Mouse (Mus musculus) heart, adult 9 months (tissue): Measurements from ENCODE around the gene Hist1h3f.
"Not testable (repeated sequence)": the region's sequence is repeated elsewhere in the genome, so short reads cannot be mapped to it uniquely, and the experiment has no call there.

Experiments
- DNase-seq, 2 experiments: peaks; one replicate each; pipeline ENCODE4 v3.0.0; 2022; ENCODE audit warnings: low spot score in 2 of 2

Hist1h3f gene

DNA sequence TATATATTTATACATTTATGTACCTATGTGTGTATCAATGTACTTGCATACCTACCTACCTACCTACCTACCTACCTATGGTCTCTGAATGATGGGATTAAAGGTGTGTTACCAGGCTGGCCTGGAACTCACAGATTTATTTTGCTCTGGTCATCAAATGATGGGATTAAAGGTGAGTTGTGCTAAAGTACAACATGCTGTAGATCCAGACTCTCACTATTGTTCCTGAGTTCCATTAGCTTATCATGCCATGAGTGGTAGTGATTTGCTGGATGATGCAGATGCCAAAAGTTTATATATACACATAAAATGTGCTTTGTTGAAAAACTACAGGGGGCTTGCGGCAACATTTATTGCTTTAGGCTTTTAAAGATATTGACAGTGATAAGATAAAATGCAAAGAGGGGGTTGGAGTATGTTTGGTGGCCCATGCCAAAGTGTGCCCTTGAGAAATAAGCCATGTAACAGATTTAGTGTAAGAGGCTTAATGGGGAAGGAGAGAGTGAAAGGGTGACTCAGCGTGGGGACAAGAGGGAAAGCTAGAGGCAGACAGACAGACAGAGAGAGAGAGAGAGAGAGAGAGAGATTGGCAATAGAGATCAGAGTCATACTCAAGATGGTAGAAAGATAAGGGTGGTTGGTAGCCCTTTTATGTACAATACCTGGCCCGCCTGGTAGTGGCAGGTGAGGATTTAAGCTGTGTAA, 6.7 kb upstream of the Hist1h3f start:
- DNase-seq = no peak

GRCm38 (mm10) chr13:23538249-23538648, 5.6 kb upstream of the Hist1h3f start:
- DNase-seq = no peak

GRCm38 (mm10) chr13:23539821-23540220, 4.0 kb upstream of the Hist1h3f start:
- DNase-seq = not testable (repeated sequence)

GRCm38 (mm10) chr13:23541497-23541896, 2.4 kb upstream of the Hist1h3f start:
- DNase-seq = no peak

DNA sequence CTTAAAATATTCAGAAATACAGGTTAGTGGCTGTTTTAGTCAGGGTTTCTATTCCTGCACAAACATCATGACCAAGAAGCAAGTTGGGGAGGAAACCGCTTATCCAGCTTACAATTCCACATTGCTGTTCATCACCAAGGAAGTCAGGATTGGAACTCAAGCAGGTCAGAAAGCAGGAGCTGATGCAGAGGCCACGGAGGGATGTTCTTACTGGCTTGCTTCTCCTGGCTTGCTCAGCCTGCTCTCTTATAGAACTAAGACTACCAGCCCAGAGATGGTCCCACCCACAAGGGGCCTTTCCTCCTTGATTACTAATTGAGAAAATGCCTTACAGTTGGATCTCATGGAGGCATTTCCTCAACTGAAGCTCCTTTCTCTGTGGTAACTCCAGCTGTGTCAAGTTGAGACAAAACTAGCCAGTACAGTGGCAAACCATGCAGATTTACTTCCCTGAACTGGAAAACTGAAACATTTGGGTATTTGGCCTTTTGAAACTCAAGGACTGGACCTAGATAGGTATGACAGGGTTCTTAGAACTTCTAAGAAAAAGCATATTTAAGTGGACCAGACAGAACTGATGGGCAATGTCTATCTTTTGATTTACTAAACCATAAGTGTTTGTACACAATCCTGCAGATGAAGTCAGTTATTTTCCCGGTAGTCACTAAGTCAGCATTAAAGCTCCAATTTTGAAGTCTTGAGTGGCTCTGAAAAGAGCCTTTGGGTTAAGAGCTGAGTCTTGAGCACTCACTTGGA, 1.4 kb upstream of the Hist1h3f start:
- not testable (repeated sequence) for DNase-seq

DNA sequence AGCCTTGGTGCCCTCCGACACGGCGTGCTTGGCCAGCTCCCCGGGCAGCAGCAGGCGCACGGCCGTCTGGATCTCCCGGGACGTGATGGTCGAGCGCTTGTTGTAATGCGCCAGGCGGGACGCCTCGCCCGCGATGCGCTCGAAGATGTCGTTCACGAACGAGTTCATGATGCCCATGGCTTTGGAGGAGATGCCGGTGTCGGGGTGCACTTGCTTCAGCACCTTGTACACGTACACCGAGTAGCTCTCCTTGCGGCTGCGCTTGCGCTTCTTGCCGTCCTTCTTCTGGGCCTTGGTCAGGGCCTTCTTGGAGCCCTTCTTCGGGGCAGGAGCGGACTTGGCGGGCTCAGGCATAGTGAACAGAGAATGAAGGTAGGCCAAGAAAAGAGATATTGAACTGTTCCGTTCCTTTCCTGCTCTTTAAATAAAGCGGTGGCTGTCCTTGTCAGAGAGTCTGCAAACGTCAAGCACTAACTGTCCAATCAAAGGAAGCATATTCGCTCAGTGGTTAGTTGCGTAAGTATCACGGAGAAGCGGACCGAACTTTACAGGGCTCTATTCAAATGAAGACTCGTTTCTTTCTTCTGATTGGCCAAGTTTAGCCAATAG, 749 bp upstream of the Hist1h3f start, which contains the start of gene Hist1h2bh:
Gene Hist1h2bh, minus strand, starts transcription at position 394 of the 609 bp plus-strand sequence.
- DNase-seq = peak; percentile 88 to 95

GRCm38 (mm10) chr13:23544787-23545120, 902 bp downstream of the Hist1h3f start:
- not testable (repeated sequence) for DNase-seq

GRCm38 (mm10) chr13:23546694-23547093, 2.8 kb downstream of the Hist1h3f start:
- no peak for DNase-seq

GRCm38 (mm10) chr13:23550761-23551145, 6.9 kb downstream of the Hist1h3f start:
- no peak for DNase-seq

GRCm38 (mm10) chr13:23551146-23551834, 7.4 kb downstream of the Hist1h3f start, which contains the start of gene Hist1h4f:
Gene Hist1h4f, minus strand, starts transcription at chr13:23551648.
- peak; percentile 81 to 85 for DNase-seq

- DNase-seq = no peak
Observed at GRCm38 (mm10) chr13:23551931-23552914, 8.4 kb downstream of the Hist1h3f start.

GRCm38 (mm10) chr13:23552962-23553361, 9.1 kb downstream of the Hist1h3f start, which contains the start of gene Hist1h1d:
Gene Hist1h1d, plus strand, starts transcription at chr13:23553262.
- no peak for DNase-seq

- DNase-seq = no peak
Observed at GRCm38 (mm10) chr13:23554393-23554792, 10.5 kb downstream of the Hist1h3f start.

- peak; percentile 77 for DNase-seq
Observed at GRCm38 (mm10) chr13:23554925-23555838, 11.3 kb downstream of the Hist1h3f start.

GRCm38 (mm10) chr13:23555839-23556416, 12.1 kb downstream of the Hist1h3f start:
- DNase-seq = peak; percentile 84 to 88

GRCm38 (mm10) chr13:23556906-23557305, 13.1 kb downstream of the Hist1h3f start:
- no peak for DNase-seq

DNA sequence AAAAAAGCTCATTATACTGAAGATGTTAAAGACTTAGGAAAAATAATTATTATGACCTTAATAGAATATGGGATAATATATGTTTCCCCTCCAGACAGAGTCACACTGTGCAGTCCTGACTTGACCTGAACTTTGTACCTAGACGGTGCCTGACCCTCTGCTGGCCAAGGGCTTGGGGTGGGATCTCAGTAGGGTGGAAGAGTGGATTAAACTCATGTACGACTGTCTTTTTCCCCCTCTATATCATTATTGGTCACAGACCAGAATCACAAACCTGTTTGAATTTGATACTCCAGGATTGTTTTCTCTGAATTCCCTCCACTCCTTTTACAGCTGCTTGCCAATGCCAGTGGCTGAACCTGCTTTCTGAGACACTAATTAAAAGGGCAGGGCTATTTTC, 16.8 kb downstream of the Hist1h3f start:
- not testable (repeated sequence) for DNase-seq

DNA sequence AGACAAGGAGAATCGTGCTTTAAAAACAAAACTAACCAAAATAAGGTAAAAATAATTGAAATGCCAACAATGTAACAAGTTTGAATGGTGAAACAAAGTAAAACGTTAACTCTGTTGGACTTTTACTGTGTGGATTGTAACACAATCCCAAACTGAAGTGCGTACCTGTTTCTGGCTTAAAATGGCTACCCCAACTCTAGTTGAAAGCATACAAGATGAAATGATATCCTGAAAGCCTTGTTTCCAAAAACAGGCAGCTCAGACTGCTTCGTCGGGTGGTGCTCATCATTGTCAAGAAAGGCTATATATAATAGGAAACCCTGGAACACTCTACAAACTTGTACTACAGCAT, 17.7 kb downstream of the Hist1h3f start:
- not testable (repeated sequence) for DNase-seq
